Mouse (Mus musculus) cerebellum, adult 2 months (tissue): ENCODE data around the gene Sept10.

Experiments
- CTCF ChIP-seq: fragments of 200-500 bp; IDR thresholded peaks from 2 replicates; pipeline ENCODE4 v1.5.1; 2011; ENCODE audit warnings: low read depth, mild to moderate bottlenecking, control low read depth, low read length, moderate library complexity, borderline replicate concordance; ENCODE audit not compliant: insufficient read depth
- POLR2A ChIP-seq: fragments of 200-500 bp; IDR thresholded peaks from 2 replicates; pipeline ENCODE4 v1.6.1; 2011; ENCODE audit warnings: low read length, control low read depth, borderline replicate concordance; ENCODE audit not compliant: insufficient read depth

GRCm38 (mm10) chr10:59259572-59259971 lies 37.9 kb upstream of the Sept10 start:
- TF ChIP-seq CTCF (no peak), POLR2A (no peak)
